Mouse (Mus musculus) heart, adult 8-10 months (tissue): ENCODE measurements around the gene Olfr283. TPM values are rescaled to one million over a fixed set of nuclear protein-coding genes. Genes with fewer than 3 reads are reported as not detected.

Experiments used
- total RNA-seq, 4 experiments: library from RNA; stranded (reverse); gene quantifications; 2 replicates each; pipeline ENCODE4 v1.2.4; 2022

Gene Olfr283
- total RNA-seq, 4 experiments from 2014 or later: not detected

Other genes with a start within 250 kb of the Olfr283 start
- gene Asb8, start 215.3 kb downstream of the Olfr283 start, total RNA-seq: 100 to 1,000 TPM; 116 to 127 (median 119) TPM
- gene Ccdc184, start 213.8 kb downstream of the Olfr283 start, total RNA-seq: under 1 TPM; 0.41 to 0.84 (median 0.66) TPM
- not detected for gene Olfr288, start 185.4 kb downstream of the Olfr283 start, total RNA-seq
- gene Gm44579, start 160.0 kb downstream of the Olfr283 start, total RNA-seq: not detected
- not detected for gene Olfr287, start 159.9 kb downstream of the Olfr283 start, total RNA-seq
- gene Olfr286, start 146.5 kb downstream of the Olfr283 start, total RNA-seq: not detected
- gene H1fnt, start 123.7 kb downstream of the Olfr283 start, total RNA-seq: not detected
- 1 to 10 TPM; 5.4 to 6.8 (median 6.5) TPM for gene Zfp641, start 84.8 kb downstream of the Olfr283 start, total RNA-seq
- gene Olfr285, start 63.6 kb downstream of the Olfr283 start, total RNA-seq: not detected
- not detected for gene Olfr284, start 40.0 kb downstream of the Olfr283 start, total RNA-seq
- gene Olfr282, start 50.3 kb upstream of the Olfr283 start, total RNA-seq: not detected
- gene Olfr281, start 71.6 kb upstream of the Olfr283 start, total RNA-seq: not detected
- gene OR5BS1P, start 89.0 kb upstream of the Olfr283 start, total RNA-seq: not detected
- not detected for gene Lalba, start 101.8 kb upstream of the Olfr283 start, total RNA-seq
- gene Olfr279, start 111.5 kb upstream of the Olfr283 start, total RNA-seq: not detected
- 10 to 100 TPM; 77.7 to 87.7 (median 81.1) TPM for gene Kansl2, start 153.3 kb upstream of the Olfr283 start, total RNA-seq
- 10 to 100 TPM; 26.7 to 34.8 (median 30.0) TPM for gene Ccnt1, start 190.0 kb upstream of the Olfr283 start, total RNA-seq
- 1 to 10 TPM; 1.6 to 4.2 (median 2.3) TPM for gene 4930415O20Rik, start 190.1 kb upstream of the Olfr283 start, total RNA-seq
- 100 to 1,000 TPM; 136 to 213 (median 183) TPM for gene Adcy6, start 229.1 kb upstream of the Olfr283 start, total RNA-seq
- gene Cacnb3, start 249.9 kb upstream of the Olfr283 start, total RNA-seq: 1 to 10 TPM; 2.0 to 2.8 (median 2.6) TPM